Mouse (Mus musculus): ENCODE data around the gene Chrnb4. TPM values are rescaled to one million over a fixed set of nuclear protein-coding genes. Genes with fewer than 3 reads are reported as not detected.

The Chrnb4 gene
- polyA plus RNA-seq, 1 experiment from 2014 or later, result 0.78 TPM

DNA sequence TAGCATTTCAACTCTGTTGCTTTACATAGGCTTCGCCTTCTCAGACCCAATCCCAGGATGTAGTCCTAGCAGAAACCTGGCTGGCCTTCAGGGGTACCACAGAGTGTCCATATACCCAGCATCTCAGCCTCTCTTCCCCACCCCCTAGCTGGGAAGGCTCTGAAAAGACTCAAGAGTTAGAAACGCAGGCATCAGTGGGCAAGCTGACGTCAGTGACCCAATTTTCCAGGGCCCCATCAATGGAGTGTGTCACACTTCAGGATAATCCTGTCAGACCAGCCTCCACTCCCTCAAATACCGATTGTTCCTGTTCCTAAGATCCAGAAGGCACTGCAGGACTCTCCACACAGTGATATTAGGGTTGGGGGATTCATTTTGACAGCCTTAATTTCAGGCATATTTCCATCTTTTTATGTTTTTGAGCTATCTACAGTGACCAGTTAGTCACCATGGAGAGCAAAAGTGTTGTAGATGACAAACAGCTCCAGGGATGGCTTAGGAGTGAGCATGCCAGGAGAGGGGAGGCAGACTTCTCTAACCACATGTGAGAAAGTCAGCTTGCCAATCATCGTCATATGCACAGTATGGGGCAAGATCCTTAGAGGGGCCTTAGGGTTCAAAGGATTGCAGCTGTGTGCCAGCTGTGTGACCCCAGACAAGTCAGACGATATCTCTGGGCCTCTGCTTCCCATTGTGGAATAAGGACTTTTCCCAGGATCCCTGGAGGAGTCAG lies 17.0 kb downstream of the Chrnb4 start:
- 38% methylated on average over 6 of the region's 6 CpGs for WGBS
- H3K36me3 ChIP-seq (ENCODE audit: control insufficient read depth, insufficient read depth, low read length), result no peaks in the 10 kb centered on the region
- no peak overlapping the region for H3K9ac ChIP-seq (ENCODE audit: low read depth, low read length)
- no peaks in the 10 kb centered on the region for H3K9me3 ChIP-seq (ENCODE audit: control insufficient read depth, low read length)
- ATAC-seq (ENCODE audit: low read depth), result no peak
- no peaks in the 10 kb centered on the region for H3K4me1 ChIP-seq (ENCODE audit: control insufficient read depth, insufficient read depth, low read length)
- no peak overlapping the region for H3K4me2 ChIP-seq (ENCODE audit: low read depth, low read length)
- no peak for DNase-seq (ENCODE audit: low spot score)
- H3K27me3 ChIP-seq (replicated peaks; ENCODE audit: control insufficient read depth, insufficient read depth, low read length), result peaks cover 9% of the 10 kb centered on the region
- no peak overlapping the region for H3K4me3 ChIP-seq (ENCODE audit: low read depth, low read length)
- no peak overlapping the region for H3K27ac ChIP-seq (replicated peaks; ENCODE audit: low read depth, low read length)

DNA sequence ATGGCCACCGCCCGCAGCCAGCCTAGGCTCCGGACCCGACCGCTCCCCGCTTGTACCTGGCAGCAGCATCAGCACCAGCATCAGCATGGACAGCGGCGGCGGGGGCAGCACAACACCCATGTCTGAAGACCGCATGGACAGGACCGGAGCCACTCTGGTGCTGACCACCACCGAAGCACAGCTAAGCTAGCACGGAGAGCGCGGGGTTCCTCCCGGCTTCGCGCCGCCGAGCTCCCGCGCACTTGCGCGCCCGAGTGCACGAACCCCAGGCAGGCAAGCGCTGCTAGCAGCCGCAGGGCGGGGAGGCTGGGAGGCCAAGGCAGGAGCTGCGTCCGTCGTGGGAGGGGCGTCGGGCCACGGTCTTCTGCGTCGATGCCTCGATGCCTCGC lies 22.3 kb downstream of the Chrnb4 start, which contains the start of gene Chrna3:
Chrna3 (minus strand) TSS at position 288 of the 389 bp plus-strand sequence.
- 2% methylated on average over 19 of the region's 39 CpGs for WGBS
- Histone ChIP-seq H3K4me3 (ENCODE audit: low read depth, low read length) (peak within 1 kb of the TSS; percentile 36), H3K4me1 (ENCODE audit: control insufficient read depth, insufficient read depth, low read length) (peaks cover 8% of the 10 kb centered on the region; the same call in 1 of the 2 replicates), H3K4me2 (ENCODE audit: low read depth, low read length) (peak within 1 kb of the TSS; percentile 61), H3K9ac (ENCODE audit: low read depth, low read length) (peak within 1 kb of the TSS; percentile 46; the same call in 1 of the 2 replicates), H3K27ac (replicated peaks; ENCODE audit: low read depth, low read length) (no peak within 1 kb of the TSS), H3K27me3 (replicated peaks; ENCODE audit: control insufficient read depth, insufficient read depth, low read length) (peaks cover 38% of the 10 kb centered on the region), H3K9me3 (ENCODE audit: control insufficient read depth, low read length) (no peaks in the 10 kb centered on the region), H3K36me3 (ENCODE audit: control insufficient read depth, insufficient read depth, low read length) (no peaks in the 10 kb centered on the region)
- ATAC-seq (ENCODE audit: low read depth) (peak; percentile 60), DNase-seq (ENCODE audit: low spot score) (peak; percentile 41)

DNA sequence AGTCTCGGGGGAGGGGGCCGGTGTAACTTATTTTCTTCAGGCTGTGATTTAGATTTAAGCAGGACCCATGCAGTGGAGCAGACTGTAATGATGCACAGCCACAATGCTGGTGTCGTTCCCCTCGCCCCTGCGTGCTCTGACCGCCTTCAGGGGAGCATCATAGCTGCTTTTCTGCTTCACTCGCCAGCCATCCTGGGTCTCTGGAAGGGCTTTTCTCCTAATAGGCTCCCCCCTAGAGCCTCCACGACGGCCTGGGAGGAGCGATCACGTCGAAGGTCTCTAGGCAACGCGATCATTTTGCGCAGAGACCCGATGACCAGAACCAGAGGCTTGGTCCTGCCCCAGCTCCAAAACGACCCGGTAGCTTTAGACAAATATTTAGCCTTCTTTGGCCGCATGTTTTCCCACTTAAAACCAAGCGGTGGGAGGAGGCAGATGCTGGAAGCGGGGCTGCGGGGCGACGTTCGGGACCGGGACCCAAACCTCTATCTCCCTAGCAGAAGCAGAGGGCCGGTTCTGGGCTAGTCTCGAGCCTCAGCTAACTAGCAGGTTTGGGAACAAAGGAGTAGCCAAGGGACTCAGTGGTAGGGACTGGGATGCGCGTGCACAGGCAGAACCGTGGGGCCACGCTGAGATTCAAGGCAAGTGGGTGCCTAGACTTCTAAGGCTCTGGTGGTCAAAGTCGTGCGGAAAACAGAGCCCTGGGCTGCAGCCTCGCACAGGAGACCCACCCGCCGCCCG lies 22.9 kb downstream of the Chrnb4 start:
- Histone ChIP-seq H3K36me3 (ENCODE audit: control insufficient read depth, insufficient read depth, low read length) (no peaks in the 10 kb centered on the region), H3K27me3 (replicated peaks; ENCODE audit: control insufficient read depth, insufficient read depth, low read length) (peaks cover 38% of the 10 kb centered on the region), H3K4me1 (ENCODE audit: control insufficient read depth, insufficient read depth, low read length) (peaks cover 8% of the 10 kb centered on the region; the same call in 1 of the 2 replicates), H3K4me2 (ENCODE audit: low read depth, low read length) (peak overlapping the region; percentile 61), H3K27ac (replicated peaks; ENCODE audit: low read depth, low read length) (no peak overlapping the region), H3K9me3 (ENCODE audit: control insufficient read depth, low read length) (no peaks in the 10 kb centered on the region), H3K9ac (ENCODE audit: low read depth, low read length) (peak overlapping the region; percentile 46; the same call in 1 of the 2 replicates), H3K4me3 (ENCODE audit: low read depth, low read length) (peak overlapping the region; percentile 36)
- 11% methylated on average over 38 of the region's 38 CpGs for WGBS
- no peak for DNase-seq (ENCODE audit: low spot score)
- ATAC-seq (ENCODE audit: low read depth), result no peak; the same call in 1 of the 2 replicates

- ATAC-seq (ENCODE audit: low read depth) (no peak), DNase-seq (ENCODE audit: low spot score) (peak; percentile 76)
- H3K27ac ChIP-seq (replicated peaks; ENCODE audit: low read depth, low read length), result no peak overlapping the region
- no peak overlapping the region for H3K4me2 ChIP-seq (ENCODE audit: low read depth, low read length)
- H3K4me1 ChIP-seq (ENCODE audit: control insufficient read depth, insufficient read depth, low read length), result peaks cover 8% of the 10 kb centered on the region; the same call in 1 of the 2 replicates
- H3K27me3 ChIP-seq (replicated peaks; ENCODE audit: control insufficient read depth, insufficient read depth, low read length), result peaks cover 38% of the 10 kb centered on the region
- H3K36me3 ChIP-seq (ENCODE audit: control insufficient read depth, insufficient read depth, low read length), result no peaks in the 10 kb centered on the region
- no peaks in the 10 kb centered on the region for H3K9me3 ChIP-seq (ENCODE audit: control insufficient read depth, low read length)
- no peak overlapping the region for H3K4me3 ChIP-seq (ENCODE audit: low read depth, low read length)
- H3K9ac ChIP-seq (ENCODE audit: low read depth, low read length), result no peak overlapping the region
- 38% methylated on average over 13 of the region's 13 CpGs for WGBS
Observed at GRCm38 (mm10) chr9:55023902-55024583, 24.5 kb downstream of the Chrnb4 start.

GRCm38 (mm10) chr9:55023326-55023725 lies 25.3 kb downstream of the Chrnb4 start:
- H3K27me3 ChIP-seq (replicated peaks; ENCODE audit: control insufficient read depth, insufficient read depth, low read length), result peaks cover 38% of the 10 kb centered on the region
- H3K4me2 ChIP-seq (ENCODE audit: low read depth, low read length), result no peak overlapping the region
- ATAC-seq (ENCODE audit: low read depth) (no peak), DNase-seq (ENCODE audit: low spot score) (no peak)
- no peak overlapping the region for H3K9ac ChIP-seq (ENCODE audit: low read depth, low read length)
- H3K4me1 ChIP-seq (ENCODE audit: control insufficient read depth, insufficient read depth, low read length), result peaks cover 8% of the 10 kb centered on the region; the same call in 1 of the 2 replicates
- H3K4me3 ChIP-seq (ENCODE audit: low read depth, low read length), result no peak overlapping the region
- H3K9me3 ChIP-seq (ENCODE audit: control insufficient read depth, low read length), result no peaks in the 10 kb centered on the region
- H3K36me3 ChIP-seq (ENCODE audit: control insufficient read depth, insufficient read depth, low read length), result no peaks in the 10 kb centered on the region
- H3K27ac ChIP-seq (replicated peaks; ENCODE audit: low read depth, low read length), result no peak overlapping the region
- WGBS, result 72% methylated on average over 5 of the region's 5 CpGs

GRCm38 (mm10) chr9:55016926-55017325 lies 31.7 kb downstream of the Chrnb4 start:
- no peak overlapping the region for H3K4me2 ChIP-seq (ENCODE audit: low read depth, low read length)
- H3K9ac ChIP-seq (ENCODE audit: low read depth, low read length), result no peak overlapping the region
- no peaks in the 10 kb centered on the region for H3K27me3 ChIP-seq (replicated peaks; ENCODE audit: control insufficient read depth, insufficient read depth, low read length)
- H3K9me3 ChIP-seq (ENCODE audit: control insufficient read depth, low read length), result no peaks in the 10 kb centered on the region
- H3K4me1 ChIP-seq (ENCODE audit: control insufficient read depth, insufficient read depth, low read length), result no peaks in the 10 kb centered on the region
- 76% methylated on average over 3 of the region's 3 CpGs for WGBS
- ATAC-seq (ENCODE audit: low read depth) (no peak), DNase-seq (ENCODE audit: low spot score) (no peak)
- H3K4me3 ChIP-seq (ENCODE audit: low read depth, low read length), result no peak overlapping the region
- no peaks in the 10 kb centered on the region for H3K36me3 ChIP-seq (ENCODE audit: control insufficient read depth, insufficient read depth, low read length)
- no peak overlapping the region for H3K27ac ChIP-seq (replicated peaks; ENCODE audit: low read depth, low read length)

DNA sequence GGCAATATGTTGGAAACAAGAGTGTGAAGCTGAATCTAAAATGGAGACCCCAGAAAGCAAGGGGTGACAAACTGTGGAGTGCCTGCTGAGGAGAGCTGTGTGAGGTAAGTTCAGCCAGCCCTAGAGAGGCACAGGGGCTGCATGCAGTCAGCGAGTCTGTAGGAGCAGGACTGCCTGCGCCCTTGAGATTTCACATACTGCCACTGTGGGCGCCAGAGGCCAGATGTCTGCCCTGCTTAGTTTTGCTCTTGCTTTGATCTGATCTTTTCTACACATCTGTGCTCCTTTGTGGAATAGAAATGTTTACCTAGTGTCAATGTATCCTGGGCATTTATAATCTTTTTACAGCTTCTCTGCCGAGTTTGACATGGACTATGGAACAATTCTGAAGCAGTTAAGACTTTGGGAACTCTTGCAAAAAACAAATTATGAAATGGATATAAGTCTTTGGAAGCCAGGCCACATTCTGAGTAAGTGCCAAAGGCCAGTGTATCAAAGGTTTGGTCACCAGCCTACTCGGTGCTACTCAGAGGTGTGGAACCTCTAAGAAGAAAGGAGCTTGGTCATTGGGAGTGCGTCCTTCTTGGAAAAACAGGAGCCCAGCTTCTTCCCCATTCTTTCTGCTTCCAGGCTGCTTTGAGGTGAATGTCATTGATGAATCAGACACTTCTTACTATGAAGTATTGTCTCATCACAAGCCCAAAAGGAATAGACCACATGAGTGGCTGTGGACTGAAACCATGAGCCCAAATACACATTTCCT lies 37.8 kb downstream of the Chrnb4 start:
- no peak for ATAC-seq (ENCODE audit: low read depth)

DNA sequence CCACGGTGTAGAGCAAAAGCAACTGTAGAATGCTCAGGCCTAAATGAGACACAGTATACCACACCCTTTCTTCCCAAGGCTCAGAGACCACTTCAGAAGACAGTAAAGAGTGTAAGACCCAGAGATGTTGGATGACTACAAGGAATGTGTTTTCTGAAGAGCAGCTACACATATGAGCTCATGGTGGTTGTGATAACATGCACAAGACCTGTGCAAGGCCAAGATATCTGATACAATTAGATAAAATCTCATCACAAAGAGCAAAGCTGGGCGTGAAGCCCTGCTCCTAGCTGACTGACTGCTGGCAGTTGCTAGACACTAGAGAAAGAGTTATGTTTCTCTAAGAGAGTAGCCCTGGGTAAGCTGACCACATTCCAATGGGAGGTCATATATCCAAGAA lies 38.9 kb downstream of the Chrnb4 start:
- Histone ChIP-seq H3K4me1 (ENCODE audit: control insufficient read depth, insufficient read depth, low read length) (no peaks in the 10 kb centered on the region), H3K27ac (replicated peaks; ENCODE audit: low read depth, low read length) (no peak overlapping the region), H3K9me3 (ENCODE audit: control insufficient read depth, low read length) (no peaks in the 10 kb centered on the region), H3K4me2 (ENCODE audit: low read depth, low read length) (no peak overlapping the region), H3K36me3 (ENCODE audit: control insufficient read depth, insufficient read depth, low read length) (no peaks in the 10 kb centered on the region), H3K27me3 (replicated peaks; ENCODE audit: control insufficient read depth, insufficient read depth, low read length) (no peaks in the 10 kb centered on the region), H3K9ac (ENCODE audit: low read depth, low read length) (no peak overlapping the region), H3K4me3 (ENCODE audit: low read depth, low read length) (no peak overlapping the region)
- no peak for ATAC-seq (ENCODE audit: low read depth)
- no peak for DNase-seq (ENCODE audit: low spot score)
- WGBS, result 81% methylated on average over 2 of the region's 2 CpGs

More for the DNA sequence above, 37.8 kb downstream of the Chrnb4 start:
- Histone ChIP-seq H3K36me3 (ENCODE audit: control insufficient read depth, insufficient read depth, low read length) (no peaks in the 10 kb centered on the region), H3K27ac (replicated peaks; ENCODE audit: low read depth, low read length) (no peak overlapping the region), H3K27me3 (replicated peaks; ENCODE audit: control insufficient read depth, insufficient read depth, low read length) (no peaks in the 10 kb centered on the region), H3K4me3 (ENCODE audit: low read depth, low read length) (no peak overlapping the region), H3K4me2 (ENCODE audit: low read depth, low read length) (no peak overlapping the region), H3K4me1 (ENCODE audit: control insufficient read depth, insufficient read depth, low read length) (no peaks in the 10 kb centered on the region), H3K9ac (ENCODE audit: low read depth, low read length) (no peak overlapping the region), H3K9me3 (ENCODE audit: control insufficient read depth, low read length) (no peaks in the 10 kb centered on the region)
- 37% methylated on average over 6 of the region's 6 CpGs for WGBS
- no peak for DNase-seq (ENCODE audit: low spot score)
